Mouse (Mus musculus) spleen, adult 2 months (tissue): Measurements from ENCODE around the gene Fam149a.

Experiments
- CTCF ChIP-seq: fragments of 200-500 bp; IDR thresholded peaks from 2 replicates; pipeline ENCODE4 v1.5.1; 2011; ENCODE audit warnings: mild to moderate bottlenecking, inconsistent platforms; ENCODE audit not compliant: insufficient read depth, insufficient read length, insufficient replicate concordance; ENCODE audit errors: extremely low read depth
- POLR2A ChIP-seq: fragments of 200-500 bp; IDR thresholded peaks from 2 replicates; pipeline ENCODE4 v1.6.1; 2011; ENCODE audit warnings: low read depth, low read length, inconsistent platforms

DNA sequence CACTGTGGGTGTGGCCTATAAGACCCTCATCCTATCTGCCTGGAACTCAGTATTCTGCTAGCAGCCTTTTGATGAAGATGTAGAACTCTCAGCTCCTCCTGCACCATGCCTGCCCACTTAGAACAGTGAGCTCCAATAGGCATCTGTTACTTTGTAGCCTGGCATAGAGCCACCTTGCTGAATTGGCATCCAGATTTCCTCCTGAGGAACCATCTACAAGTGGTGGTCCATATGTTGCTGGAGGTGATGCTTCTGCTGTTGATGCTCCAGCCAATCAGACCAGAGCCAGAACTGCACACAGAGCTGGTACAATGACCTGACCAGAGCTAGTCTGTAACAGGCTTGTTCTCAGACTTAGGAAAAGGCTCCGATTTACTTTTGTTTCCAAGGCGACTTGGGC lies 90.3 kb downstream of the Fam149a start:
- TF ChIP-seq CTCF = no peak
- TF ChIP-seq POLR2A = no peak
